Mouse (Mus musculus): ENCODE results near the gene Rybp. TPM values are rescaled to one million over a fixed set of nuclear protein-coding genes. Genes with fewer than 3 reads are reported as not detected.

The Rybp gene
- polyA plus RNA-seq, 1 experiment from 2014 or later, result 21.3 TPM

- H3K4me2 ChIP-seq, result no peak overlapping the region
- no peaks in the 10 kb centered on the region for H3K36me3 ChIP-seq
- H3K4me1 ChIP-seq, result peaks cover 16% of the 10 kb centered on the region; the same call in 1 of the 2 replicates
- H3K9me3 ChIP-seq, result no peaks in the 10 kb centered on the region
- H3K27ac ChIP-seq, result no peak overlapping the region
- ATAC-seq (ENCODE audit: insufficient number of reproducible peaks, low FRiP score, low TSS enrichment, low read depth), result no peak
- H3K9ac ChIP-seq, result no peak overlapping the region
- H3K4me3 ChIP-seq, result no peak overlapping the region
- H3K27me3 ChIP-seq, result no peaks in the 10 kb centered on the region
- 83% methylated on average over 5 of the region's 5 CpGs for WGBS
These were observed 34.9 kb upstream of the Rybp start for GRCm38 (mm10) chr6:100322145-100322544.

- no peaks in the 10 kb centered on the region for H3K4me1 ChIP-seq
- H3K4me2 ChIP-seq, result no peak overlapping the region
- H3K9ac ChIP-seq, result no peak overlapping the region
- H3K27me3 ChIP-seq, result no peaks in the 10 kb centered on the region
- ATAC-seq (ENCODE audit: insufficient number of reproducible peaks, low FRiP score, low TSS enrichment, low read depth), result no peak
- WGBS, result 57% methylated on average over 8 of the region's 8 CpGs
- H3K9me3 ChIP-seq, result no peaks in the 10 kb centered on the region
- H3K36me3 ChIP-seq, result no peaks in the 10 kb centered on the region
- H3K4me3 ChIP-seq, result no peak overlapping the region
- no peak overlapping the region for H3K27ac ChIP-seq
These were observed 26.9 kb upstream of the Rybp start for GRCm38 (mm10) chr6:100314201-100314600.

- Histone ChIP-seq H3K27ac (no peak overlapping the region), H3K4me1 (no peaks in the 10 kb centered on the region), H3K27me3 (no peaks in the 10 kb centered on the region), H3K4me3 (no peak overlapping the region), H3K36me3 (no peaks in the 10 kb centered on the region), H3K4me2 (no peak overlapping the region), H3K9ac (no peak overlapping the region), H3K9me3 (no peaks in the 10 kb centered on the region)
- WGBS, result 86% methylated on average over 1 of the region's 1 CpGs
- no peak for ATAC-seq (ENCODE audit: insufficient number of reproducible peaks, low FRiP score, low TSS enrichment, low read depth)
These were observed 23.9 kb upstream of the Rybp start for GRCm38 (mm10) chr6:100311167-100311566.

GRCm38 (mm10) chr6:100304831-100305230, 17.5 kb upstream of the Rybp start:
- Histone ChIP-seq H3K36me3 (no peaks in the 10 kb centered on the region), H3K27me3 (no peaks in the 10 kb centered on the region), H3K9me3 (no peaks in the 10 kb centered on the region), H3K9ac (no peak overlapping the region), H3K4me2 (no peak overlapping the region), H3K27ac (no peak overlapping the region), H3K4me1 (0 out of 2 replicates have a peak, but pooled peaks cover 10% of the 10 kb centered on the region), H3K4me3 (no peak overlapping the region)
- ATAC-seq (ENCODE audit: insufficient number of reproducible peaks, low FRiP score, low TSS enrichment, low read depth), result no peak
- 47% methylated on average over 10 of the region's 10 CpGs for WGBS

- H3K36me3 ChIP-seq, result no peaks in the 10 kb centered on the region
- no peak overlapping the region for H3K4me3 ChIP-seq
- H3K4me2 ChIP-seq, result no peak overlapping the region
- no peaks in the 10 kb centered on the region for H3K27me3 ChIP-seq
- no peaks in the 10 kb centered on the region for H3K9me3 ChIP-seq
- 0 out of 2 replicates have a peak, but pooled peaks cover 10% of the 10 kb centered on the region for H3K4me1 ChIP-seq
- H3K27ac ChIP-seq, result no peak overlapping the region
- WGBS, result 58% methylated on average over 8 of the region's 8 CpGs
- no peak for ATAC-seq (ENCODE audit: insufficient number of reproducible peaks, low FRiP score, low TSS enrichment, low read depth)
- H3K9ac ChIP-seq, result no peak overlapping the region
These were observed 14.3 kb upstream of the Rybp start for GRCm38 (mm10) chr6:100301410-100302108.

- Histone ChIP-seq H3K9ac (no peak overlapping the region), H3K4me3 (no peak overlapping the region), H3K4me2 (no peak overlapping the region), H3K27ac (no peak overlapping the region), H3K9me3 (no peaks in the 10 kb centered on the region), H3K27me3 (no peaks in the 10 kb centered on the region), H3K36me3 (no peaks in the 10 kb centered on the region), H3K4me1 (0 out of 2 replicates have a peak, but pooled peaks cover 10% of the 10 kb centered on the region)
- WGBS, result 20% methylated on average over 3 of the region's 3 CpGs
- no peak for ATAC-seq (ENCODE audit: insufficient number of reproducible peaks, low FRiP score, low TSS enrichment, low read depth)
These were observed 13.5 kb upstream of the Rybp start for GRCm38 (mm10) chr6:100300831-100301230.

GRCm38 (mm10) chr6:100298945-100299344, 11.7 kb upstream of the Rybp start:
- no peak overlapping the region for H3K27ac ChIP-seq
- H3K9ac ChIP-seq, result no peak overlapping the region
- 0 out of 2 replicates have a peak, but pooled peaks cover 10% of the 10 kb centered on the region for H3K4me1 ChIP-seq
- no peak for ATAC-seq (ENCODE audit: insufficient number of reproducible peaks, low FRiP score, low TSS enrichment, low read depth)
- H3K4me3 ChIP-seq, result no peak overlapping the region
- no peaks in the 10 kb centered on the region for H3K36me3 ChIP-seq
- H3K27me3 ChIP-seq, result no peaks in the 10 kb centered on the region
- WGBS, result 50% methylated on average over 4 of the region's 4 CpGs
- H3K4me2 ChIP-seq, result no peak overlapping the region
- no peaks in the 10 kb centered on the region for H3K9me3 ChIP-seq

GRCm38 (mm10) chr6:100297536-100297935, 10.3 kb upstream of the Rybp start:
- H3K4me3 ChIP-seq, result no peak overlapping the region
- H3K27ac ChIP-seq, result no peak overlapping the region
- 0 out of 2 replicates have a peak, but pooled peaks cover 10% of the 10 kb centered on the region for H3K4me1 ChIP-seq
- WGBS, result 57% methylated on average over 8 of the region's 8 CpGs
- no peak for ATAC-seq (ENCODE audit: insufficient number of reproducible peaks, low FRiP score, low TSS enrichment, low read depth)
- H3K36me3 ChIP-seq, result no peaks in the 10 kb centered on the region
- H3K9me3 ChIP-seq, result no peaks in the 10 kb centered on the region
- H3K4me2 ChIP-seq, result no peak overlapping the region
- no peak overlapping the region for H3K9ac ChIP-seq
- no peaks in the 10 kb centered on the region for H3K27me3 ChIP-seq

GRCm38 (mm10) chr6:100292411-100292810, 5.1 kb upstream of the Rybp start:
- no peak for ATAC-seq (ENCODE audit: insufficient number of reproducible peaks, low FRiP score, low TSS enrichment, low read depth)
- no peaks in the 10 kb centered on the region for H3K27me3 ChIP-seq
- H3K36me3 ChIP-seq, result no peaks in the 10 kb centered on the region
- no peaks in the 10 kb centered on the region for H3K9me3 ChIP-seq
- 69% methylated on average over 6 of the region's 6 CpGs for WGBS
- H3K4me3 ChIP-seq, result no peak overlapping the region
- H3K27ac ChIP-seq, result no peak overlapping the region
- H3K4me1 ChIP-seq, result peaks cover 11% of the 10 kb centered on the region
- H3K4me2 ChIP-seq, result no peak overlapping the region
- no peak overlapping the region for H3K9ac ChIP-seq

GRCm38 (mm10) chr6:100289058-100289457, 1.8 kb upstream of the Rybp start:
- Histone ChIP-seq H3K27me3 (no peaks in the 10 kb centered on the region), H3K27ac (no peak overlapping the region), H3K9ac (no peak overlapping the region), H3K36me3 (no peaks in the 10 kb centered on the region), H3K4me1 (peaks cover 18% of the 10 kb centered on the region), H3K4me3 (no peak overlapping the region), H3K4me2 (no peak overlapping the region), H3K9me3 (no peaks in the 10 kb centered on the region)
- WGBS, result 79% methylated on average over 5 of the region's 5 CpGs
- ATAC-seq (ENCODE audit: insufficient number of reproducible peaks, low FRiP score, low TSS enrichment, low read depth), result no peak

- 45% methylated on average over 4 of the region's 4 CpGs for WGBS
These were observed 1.4 kb upstream of the Rybp start for GRCm38 (mm10) chr6:100288730-100289035.

GRCm38 (mm10) chr6:100288016-100288729, 888 bp upstream of the Rybp start:
- Histone ChIP-seq H3K36me3 (no peaks in the 10 kb centered on the region), H3K4me2 (peak overlapping the region; percentile 97), H3K4me1 (peaks cover 21% of the 10 kb centered on the region), H3K4me3 (peak overlapping the region; percentile 73), H3K9me3 (no peaks in the 10 kb centered on the region), H3K9ac (peak overlapping the region; percentile 70), H3K27ac (peak overlapping the region; percentile 84), H3K27me3 (no peaks in the 10 kb centered on the region)
- no peak for ATAC-seq (ENCODE audit: insufficient number of reproducible peaks, low FRiP score, low TSS enrichment, low read depth)
- 5% methylated on average over 23 of the region's 23 CpGs for WGBS

More at GRCm38 (mm10) chr6:100288730-100289035, 1.4 kb upstream of the Rybp start:
- Histone ChIP-seq H3K4me2 (peak overlapping the region; percentile 97; the same call in 1 of the 2 replicates), H3K4me3 (no peak overlapping the region), H3K4me1 (peaks cover 20% of the 10 kb centered on the region), H3K27ac (no peak overlapping the region), H3K36me3 (no peaks in the 10 kb centered on the region), H3K9me3 (no peaks in the 10 kb centered on the region), H3K27me3 (no peaks in the 10 kb centered on the region), H3K9ac (no peak overlapping the region)
- no peak for ATAC-seq (ENCODE audit: insufficient number of reproducible peaks, low FRiP score, low TSS enrichment, low read depth)
